ENCODE assay signal across 8 mouse cellular contexts in genomic region chr10:83360356-83360755, GRCm38 (mm10). TPM values are rescaled to one million over a fixed set of nuclear protein-coding genes. Genes with fewer than 3 reads are reported as not detected.
DNase-seq lines count a peak whose midpoint lies in the region; ATAC-seq and TF ChIP-seq lines count a peak whose summit lies in the region.

No protein-coding gene starts in this region.

- no peak for TF ChIP-seq CTCF in forebrain, postnatal 0 days (IDR thresholded peaks at IDR 0.05; ENCODE audit: low read depth)

- peak overlapping the region; percentile 48; the same call in 1 of the 2 replicates for H3K27ac ChIP-seq in ES-E14 (ENCODE audit: insufficient read depth, low read depth, low read length, poor library complexity, severe bottlenecking)
- H3K27ac ChIP-seq in forebrain, postnatal 0 days (ENCODE audit: low read depth, low read length), result peak overlapping the region; percentile 75
- H3K27ac ChIP-seq in liver, embryonic 15.5 days (replicated peaks), result peak overlapping the region; percentile 60

- H3K36me3 ChIP-seq in ES-E14 (ENCODE audit: control insufficient read depth, insufficient read depth, low read length, poor library complexity, severe bottlenecking), result peaks cover 25% of the 10 kb centered on the region
- H3K36me3 ChIP-seq in forebrain, postnatal 0 days (ENCODE audit: insufficient read depth), result peaks cover 26% of the 10 kb centered on the region
- peaks cover 31% of the 10 kb centered on the region for H3K36me3 ChIP-seq in liver, embryonic 15.5 days (replicated peaks)

- H3K27me3 ChIP-seq in forebrain, postnatal 0 days (ENCODE audit: insufficient read depth, low read length), result no peaks in the 10 kb centered on the region
- no peaks in the 10 kb centered on the region for H3K27me3 ChIP-seq in liver, embryonic 15.5 days

- H3K4me3 ChIP-seq in ES-E14 (ENCODE audit: insufficient read depth in 1 of 2, low read depth in 1 of 2, low read length in 2 of 2, poor library complexity in 1 of 2, severe bottlenecking in 1 of 2), result peak overlapping the region; percentile 82 to 99
- peak overlapping the region; percentile 56 for H3K4me3 ChIP-seq in forebrain, postnatal 0 days (ENCODE audit: low read depth, low read length)
- peak overlapping the region; percentile 88 for H3K4me3 ChIP-seq in liver, embryonic 15.5 days (replicated peaks)

- in situ Hi-C loops in ES-E14 (cut with MboI; ENCODE audit: low sequenced_read_pairs in 2 of 2, unreplicated experiment in 2 of 2), result no loop called here

- intact Hi-C loops in heart, postnatal 36 days (cut with DNase I), result loop anchor here (2.0 kb wide), 1 partner anchor 182 kb away; the partner anchor contains the start of gene Washc4
- intact Hi-C loops in left cerebral cortex, postnatal 10 days (cut with DNase I), result loop anchor here (5.0 kb wide), 1 partner anchor 182 kb away; the partner anchor contains the start of gene Washc4

- peaks cover 3 to 7% of the 10 kb centered on the region in 2 experiments; a peak in 2 of 4 replicates for H3K4me1 ChIP-seq in ES-E14 (ENCODE audit: control insufficient read depth in 2 of 2, insufficient read depth in 2 of 2, low read length in 2 of 2, poor library complexity in 1 of 2)
- peaks cover 11% of the 10 kb centered on the region; the same call in 1 of the 2 replicates for H3K4me1 ChIP-seq in forebrain, postnatal 0 days (ENCODE audit: insufficient read depth)
- peaks cover 35% of the 10 kb centered on the region for H3K4me1 ChIP-seq in liver, embryonic 15.5 days (replicated peaks)

- H3K9ac ChIP-seq in ES-E14 (ENCODE audit: insufficient read depth, low read depth, low read length, poor library complexity, severe bottlenecking), result peak overlapping the region; percentile 91
- peak overlapping the region; percentile 63 for H3K9ac ChIP-seq in forebrain, postnatal 0 days
- peak overlapping the region; percentile 78 for H3K9ac ChIP-seq in liver, embryonic 15.5 days

- peak; percentile 72 for ATAC-seq in forebrain, postnatal 0 days
- ATAC-seq in liver, embryonic 15.5 days (ENCODE audit: insufficient read depth), result peak; percentile 61

- peak; percentile 22 for DNase-seq in heart, adult 8-10 months (ENCODE audit: low spot score)
- no peak for DNase-seq in heart, postnatal 36 days
- no peak for DNase-seq in ES-E14 (ENCODE audit: low read depth, low spot score)
- no peak for DNase-seq in forebrain, postnatal 0 days
- DNase-seq in left cerebral cortex, postnatal 10 days (ENCODE audit: extremely low spot score in 1 of 2, low spot score in 2 of 2), result no peak
- no peak for DNase-seq in spleen, adult 12 weeks (ENCODE audit: low spot score)
- DNase-seq in kidney, postnatal 10 days, result no peak

- H3K9me3 ChIP-seq in ES-E14 (ENCODE audit: control insufficient read depth, insufficient read depth, low read depth, low read length), result no peaks in the 10 kb centered on the region
- no peaks in the 10 kb centered on the region for H3K9me3 ChIP-seq in forebrain, postnatal 0 days (ENCODE audit: low read length)
- H3K9me3 ChIP-seq in liver, embryonic 15.5 days (replicated peaks), result no peaks in the 10 kb centered on the region

- H3K4me2 ChIP-seq in forebrain, postnatal 0 days (ENCODE audit: low read depth), result peak overlapping the region; percentile 74
- H3K4me2 ChIP-seq in liver, embryonic 15.5 days, result peak overlapping the region; percentile 97

- under 1% methylated on average over 40 of the region's 40 CpGs for WGBS in forebrain, postnatal 0 days
- WGBS in liver, embryonic 15.5 days (ENCODE audit: insufficient replicate concordance), result under 1% methylated on average over 40 of the region's 40 CpGs

TF ChIP-seq in ES-E14, 5 proteins besides CTCF, POLR2A, EP300 and RAD21:
- no peak for TF ChIP-seq ZC3H11A (IDR thresholded peaks at IDR 0.05; ENCODE audit: borderline replicate concordance, low read depth, low read length)
- TF ChIP-seq CHD2 (IDR thresholded peaks at IDR 0.05; ENCODE audit: low read depth, low read length), result no peak
- no peak for TF ChIP-seq ZNF384 (IDR thresholded peaks at IDR 0.05; ENCODE audit: low read depth, low read length)

RNA-seq across cellular contexts. Expression of gene D10Wsu102e, which starts 0.3 kb away (rescaled TPM):
- under 1 TPM; 0.57 to 0.72 (median 0.60) TPM for total RNA-seq in heart, adult 8-10 months (2022)
- under 1 TPM; 0.49 to 0.67 TPM for total RNA-seq in heart, postnatal 36 days (2021)
- 3.5 and 4.5 TPM in 2 replicates for total RNA-seq in ES-E14 (2012; rRNA removed)
- 2.0 and 2.3 TPM in 2 replicates for total RNA-seq in forebrain, postnatal 0 days (2014; rRNA removed)
- polyA plus RNA-seq in forebrain, postnatal 0 days (2015; fragmentation: Nextera tagmentation; extraction: Ambion mirVana), result 0.47 and 0.61 TPM in 2 replicates
- 0.18 and 0.22 TPM in 2 replicates for polyA plus RNA-seq in liver, embryonic 15.5 days (2015; fragmentation: Nextera tagmentation; extraction: Ambion mirVana)
- total RNA-seq in left cerebral cortex, postnatal 10 days (2021), result 1 to 10 TPM; 2.8 to 3.3 TPM

RNA-seq across cellular contexts. Expression of gene Slc41a2, which starts 22.7 kb away (rescaled TPM):
- total RNA-seq in heart, adult 8-10 months (2022), result 1 to 10 TPM in 3 of 4 experiments, under 1 TPM in 1; 0.88 to 2.9 (median 1.9) TPM
- total RNA-seq in heart, postnatal 36 days (2021), result 1 to 10 TPM; 1.3 to 1.5 TPM
- total RNA-seq in ES-E14 (2012; rRNA removed), result 0.63 and 1.1 TPM in 2 replicates
- total RNA-seq in forebrain, postnatal 0 days (2014; rRNA removed), result 22.3 and 23.8 TPM in 2 replicates
- polyA plus RNA-seq in forebrain, postnatal 0 days (2015; fragmentation: Nextera tagmentation; extraction: Ambion mirVana), result 5.5 and 10.1 TPM in 2 replicates
- polyA plus RNA-seq in liver, embryonic 15.5 days (2015; fragmentation: Nextera tagmentation; extraction: Ambion mirVana), result 0.03 and 0.23 TPM in 2 replicates
- total RNA-seq in left cerebral cortex, postnatal 10 days (2021), result 10 to 100 TPM; 35.6 to 37.7 TPM
